Mouse (Mus musculus) monocyte, adult 5-6 weeks (primary cell): ENCODE data around the gene Tmem132b. TPM values are rescaled to one million over a fixed set of nuclear protein-coding genes. Genes with fewer than 3 reads are reported as not detected.

Experiments used
- ATAC-seq: fragments of 153-309, 156-312 bp; replicated peaks from 2 replicates; pipeline ENCODE4 v1.8.0; 2017; ENCODE audit warnings: mild to moderate bottlenecking; ENCODE audit not compliant: low TSS enrichment, insufficient number of reproducible peaks, severe bottlenecking, poor library complexity, low FRiP score
- total RNA-seq: library from RNA; stranded (forward); fragments of 200-1000, 200-491, 200-594 nt; gene quantifications from 3 replicates; pipeline ENCODE4 v1.2.3, GENCODE M21; 2017

The Tmem132b gene
- total RNA-seq, 1 experiment from 2014 or later: 0.38 TPM

GRCm38 (mm10) chr5:125507582-125507981 lies 24.0 kb upstream of the Tmem132b start:
- no peak for ATAC-seq

GRCm38 (mm10) chr5:125508006-125508405 lies 23.6 kb upstream of the Tmem132b start:
- no peak for ATAC-seq

GRCm38 (mm10) chr5:125509541-125509940 lies 22.0 kb upstream of the Tmem132b start:
- peak; percentile 59 for ATAC-seq

- no peak for ATAC-seq
Measured at GRCm38 (mm10) chr5:125515006-125515405, 16.6 kb upstream of the Tmem132b start.

- no peak for ATAC-seq
Measured at GRCm38 (mm10) chr5:125518640-125519039, 12.9 kb upstream of the Tmem132b start.

- peak; percentile 44 for ATAC-seq
Measured at GRCm38 (mm10) chr5:125520930-125521590, 10.5 kb upstream of the Tmem132b start.

GRCm38 (mm10) chr5:125523361-125523760 lies 8.2 kb upstream of the Tmem132b start:
- no peak for ATAC-seq

GRCm38 (mm10) chr5:125525516-125525915 lies 6.1 kb upstream of the Tmem132b start:
- ATAC-seq: no peak

- ATAC-seq: no peak
Measured at GRCm38 (mm10) chr5:125526464-125526863, 5.1 kb upstream of the Tmem132b start.

GRCm38 (mm10) chr5:125529109-125529508 lies 2.5 kb upstream of the Tmem132b start:
- ATAC-seq: no peak

GRCm38 (mm10) chr5:125532191-125532544 lies 594 bp downstream of the Tmem132b start:
- no peak for ATAC-seq

- ATAC-seq: no peak
Measured at GRCm38 (mm10) chr5:125532545-125533224, 1.1 kb downstream of the Tmem132b start.

- no peak for ATAC-seq
Measured at GRCm38 (mm10) chr5:125533225-125533900, 1.8 kb downstream of the Tmem132b start.

- ATAC-seq: no peak
Measured at GRCm38 (mm10) chr5:125534168-125534610, 2.6 kb downstream of the Tmem132b start.

- no peak for ATAC-seq
Measured at GRCm38 (mm10) chr5:125534611-125535324, 3.2 kb downstream of the Tmem132b start.

GRCm38 (mm10) chr5:125545090-125545489 lies 13.5 kb downstream of the Tmem132b start:
- ATAC-seq: no peak

GRCm38 (mm10) chr5:125546293-125546692 lies 14.7 kb downstream of the Tmem132b start:
- no peak for ATAC-seq

- no peak for ATAC-seq
Measured at GRCm38 (mm10) chr5:125549750-125550489, 18.3 kb downstream of the Tmem132b start.

GRCm38 (mm10) chr5:125555732-125556131 lies 24.2 kb downstream of the Tmem132b start:
- ATAC-seq: no peak
